Mouse (Mus musculus): ENCODE results near the gene Trim27. TPM values are rescaled to one million over a fixed set of nuclear protein-coding genes. Genes with fewer than 3 reads are reported as not detected.
A peak's percentile ranks its signal among the peaks of the same experiment; 100 is the strongest.

The Trim27 gene
- polyA plus RNA-seq (2015; fragmentation: Nextera tagmentation; extraction: Ambion mirVana) = 36.5 and 36.7 TPM in 2 replicates

DNA sequence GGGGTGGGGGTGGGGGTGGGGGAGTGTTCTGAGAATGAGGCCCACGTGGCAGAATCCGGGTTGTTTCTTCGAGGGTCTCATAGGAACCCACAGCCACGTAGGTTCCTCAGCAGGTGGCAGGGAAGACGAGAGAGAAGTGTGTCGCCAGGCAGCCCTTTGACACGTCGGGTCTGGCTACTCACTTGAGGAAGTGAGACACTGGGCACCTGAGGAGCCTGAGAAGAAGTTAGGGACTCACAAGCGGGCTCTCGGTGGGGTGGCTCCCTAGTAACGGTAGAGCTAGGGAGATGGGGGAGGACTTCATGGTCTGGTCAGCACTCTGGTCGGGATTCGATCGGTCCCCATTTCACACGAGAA, at the start of gene Trim27:
TSS of gene Trim27 (plus strand) at position 79 of the 357 bp plus-strand sequence.
- H3K36me3 ChIP-seq (replicated peaks; ENCODE audit: insufficient read depth, low read length) = peaks cover 16% of the 10 kb centered on the region
- H3K4me1 ChIP-seq (ENCODE audit: insufficient read depth) = peaks cover 32% of the 10 kb centered on the region
- 0% methylated on average over 15 of the region's 15 CpGs for WGBS (ENCODE audit: insufficient replicate concordance)
- peak within 1 kb of the TSS; percentile 94 for H3K27ac ChIP-seq (ENCODE audit: low read depth)
- H3K9ac ChIP-seq (replicated peaks) = peak within 1 kb of the TSS; percentile 80
- peak within 1 kb of the TSS; percentile 91 for H3K4me3 ChIP-seq (ENCODE audit: low read depth, low read length)
- DNase-seq (no peak), ATAC-seq (peak; percentile 51)
- no peaks in the 10 kb centered on the region for H3K9me3 ChIP-seq (ENCODE audit: low read length)
- H3K4me2 ChIP-seq (ENCODE audit: low read depth, low read length) = peak within 1 kb of the TSS; percentile 92
- H3K27me3 ChIP-seq (ENCODE audit: insufficient read depth, low read length) = no peaks in the 10 kb centered on the region
- TF ChIP-seq EP300 (IDR thresholded peaks at IDR 0.05; ENCODE audit: low read depth) (no peak), CTCF (IDR thresholded peaks at IDR 0.05; ENCODE audit: low read depth) (no peak)

DNA sequence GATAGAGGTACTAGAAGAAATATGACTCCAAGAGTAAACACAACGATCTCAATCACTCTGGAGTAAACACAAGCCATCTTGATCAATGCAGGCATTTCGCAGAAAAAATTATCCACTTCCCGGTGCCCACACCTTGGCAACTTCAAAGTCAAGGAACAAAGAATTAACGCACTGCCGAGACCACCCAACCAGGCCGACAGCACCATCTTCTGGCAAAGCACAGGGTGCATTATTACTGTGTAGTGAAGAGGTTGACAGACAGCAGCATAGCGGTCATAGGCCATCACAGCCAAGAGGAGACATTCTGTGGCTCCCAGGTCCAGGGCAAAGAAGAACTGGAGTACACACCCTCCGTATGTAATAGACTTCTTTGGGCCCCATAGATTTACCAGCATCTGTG, 36.8 kb upstream of the Trim27 start:
- Histone ChIP-seq H3K4me1 (ENCODE audit: insufficient read depth) (no peaks in the 10 kb centered on the region), H3K27me3 (ENCODE audit: insufficient read depth, low read length) (no peaks in the 10 kb centered on the region), H3K9me3 (ENCODE audit: low read length) (no peaks in the 10 kb centered on the region), H3K9ac (replicated peaks) (no peak overlapping the region), H3K4me3 (ENCODE audit: low read depth, low read length) (no peak overlapping the region), H3K27ac (ENCODE audit: low read depth) (no peak overlapping the region), H3K4me2 (ENCODE audit: low read depth, low read length) (no peak overlapping the region), H3K36me3 (replicated peaks; ENCODE audit: insufficient read depth, low read length) (no peaks in the 10 kb centered on the region)
- DNase-seq = no peak
- TF ChIP-seq EP300 (IDR thresholded peaks at IDR 0.05; ENCODE audit: low read depth) (no peak), CTCF (IDR thresholded peaks at IDR 0.05; ENCODE audit: low read depth) (peak; percentile 28; the same call in 1 of the 2 replicates)
- ATAC-seq = no peak
- 39% methylated on average over 8 of the region's 8 CpGs for WGBS (ENCODE audit: insufficient replicate concordance)

DNA sequence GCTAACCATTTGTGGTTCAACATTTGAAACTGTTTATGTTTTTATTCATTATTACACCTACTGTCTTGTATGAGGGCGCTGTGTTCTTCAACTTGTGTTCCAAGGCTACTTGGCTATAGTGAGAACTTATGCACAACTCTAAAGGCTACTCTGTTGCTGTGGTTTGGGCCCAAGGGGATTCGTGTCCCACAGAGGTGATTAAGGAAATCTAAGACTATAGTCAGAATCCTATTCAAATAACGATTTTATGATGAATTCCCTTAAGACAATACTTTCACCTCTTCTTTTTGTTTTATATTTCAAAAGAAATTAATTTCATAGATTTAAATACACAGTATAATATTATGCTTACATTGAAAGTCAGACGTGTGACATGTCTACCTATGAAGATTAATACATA, 33.5 kb upstream of the Trim27 start, which contains the start of gene Olfr1368:
TSS of gene Olfr1368 (minus strand) at position 101 of the 400 bp plus-strand sequence.
- WGBS (ENCODE audit: insufficient replicate concordance) = 62% methylated on average over 4 of the region's 4 CpGs
- Histone ChIP-seq H3K27ac (ENCODE audit: low read depth) (no peak within 1 kb of the TSS), H3K9ac (replicated peaks) (no peak within 1 kb of the TSS), H3K27me3 (ENCODE audit: insufficient read depth, low read length) (no peaks in the 10 kb centered on the region), H3K36me3 (replicated peaks; ENCODE audit: insufficient read depth, low read length) (no peaks in the 10 kb centered on the region), H3K4me2 (ENCODE audit: low read depth, low read length) (no peak within 1 kb of the TSS), H3K4me3 (ENCODE audit: low read depth, low read length) (no peak within 1 kb of the TSS), H3K4me1 (ENCODE audit: insufficient read depth) (no peaks in the 10 kb centered on the region), H3K9me3 (ENCODE audit: low read length) (no peaks in the 10 kb centered on the region)
- DNase-seq (no peak), ATAC-seq (no peak)
- TF ChIP-seq EP300 (IDR thresholded peaks at IDR 0.05; ENCODE audit: low read depth) (no peak), CTCF (IDR thresholded peaks at IDR 0.05; ENCODE audit: low read depth) (no peak)

DNA sequence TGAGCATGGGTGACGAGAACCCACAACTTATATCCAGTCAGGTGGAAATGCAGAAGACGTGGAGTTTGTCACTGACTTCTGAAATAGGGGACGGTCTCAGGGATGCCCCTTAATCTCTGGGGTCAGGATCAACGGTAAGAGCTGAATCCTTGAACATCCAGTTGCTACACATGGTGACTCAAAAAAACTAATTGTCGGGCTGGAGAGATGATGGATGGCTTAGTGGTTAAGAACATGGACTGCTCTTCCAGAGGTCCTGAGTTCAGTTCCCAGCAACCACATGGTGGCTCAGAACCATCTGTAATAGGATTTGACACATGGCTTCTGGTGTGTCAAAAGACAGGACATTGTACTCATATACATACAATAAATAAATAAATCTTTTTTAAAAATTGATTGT, 23.4 kb upstream of the Trim27 start:
- Histone ChIP-seq H3K9ac (replicated peaks) (no peak overlapping the region), H3K4me1 (ENCODE audit: insufficient read depth) (peaks cover 10% of the 10 kb centered on the region), H3K27ac (ENCODE audit: low read depth) (no peak overlapping the region), H3K36me3 (replicated peaks; ENCODE audit: insufficient read depth, low read length) (no peaks in the 10 kb centered on the region), H3K9me3 (ENCODE audit: low read length) (no peaks in the 10 kb centered on the region), H3K4me2 (ENCODE audit: low read depth, low read length) (no peak overlapping the region), H3K27me3 (ENCODE audit: insufficient read depth, low read length) (peaks cover 9% of the 10 kb centered on the region), H3K4me3 (ENCODE audit: low read depth, low read length) (no peak overlapping the region)
- DNase-seq = no peak
- 69% methylated on average over 5 of the region's 5 CpGs for WGBS (ENCODE audit: insufficient replicate concordance)
- TF ChIP-seq CTCF (IDR thresholded peaks at IDR 0.05; ENCODE audit: low read depth) = no peak
- TF ChIP-seq EP300 (IDR thresholded peaks at IDR 0.05; ENCODE audit: low read depth) = no peak
- ATAC-seq = no peak

DNA sequence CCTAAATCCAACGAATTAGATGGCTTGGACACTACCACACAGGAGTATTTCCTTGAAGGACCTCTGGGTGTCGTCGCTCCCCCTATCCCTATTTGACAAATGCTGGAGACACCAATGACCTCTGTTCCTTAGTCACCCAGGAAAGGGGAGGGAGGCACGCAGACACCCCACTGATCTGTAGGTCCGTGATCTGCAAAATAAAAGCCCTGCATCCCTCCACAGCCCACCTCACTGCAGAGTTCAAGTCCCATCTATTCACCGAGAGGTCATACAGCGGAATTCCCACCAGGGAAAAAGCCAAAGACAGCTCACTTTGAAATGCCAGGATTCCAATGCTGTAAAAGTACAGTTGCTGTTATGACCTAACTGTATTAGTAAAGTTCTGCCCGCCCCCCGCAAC, 21.2 kb upstream of the Trim27 start:
- TF ChIP-seq CTCF (IDR thresholded peaks at IDR 0.05; ENCODE audit: low read depth) = no peak
- TF ChIP-seq EP300 (IDR thresholded peaks at IDR 0.05; ENCODE audit: low read depth) = no peak

DNA sequence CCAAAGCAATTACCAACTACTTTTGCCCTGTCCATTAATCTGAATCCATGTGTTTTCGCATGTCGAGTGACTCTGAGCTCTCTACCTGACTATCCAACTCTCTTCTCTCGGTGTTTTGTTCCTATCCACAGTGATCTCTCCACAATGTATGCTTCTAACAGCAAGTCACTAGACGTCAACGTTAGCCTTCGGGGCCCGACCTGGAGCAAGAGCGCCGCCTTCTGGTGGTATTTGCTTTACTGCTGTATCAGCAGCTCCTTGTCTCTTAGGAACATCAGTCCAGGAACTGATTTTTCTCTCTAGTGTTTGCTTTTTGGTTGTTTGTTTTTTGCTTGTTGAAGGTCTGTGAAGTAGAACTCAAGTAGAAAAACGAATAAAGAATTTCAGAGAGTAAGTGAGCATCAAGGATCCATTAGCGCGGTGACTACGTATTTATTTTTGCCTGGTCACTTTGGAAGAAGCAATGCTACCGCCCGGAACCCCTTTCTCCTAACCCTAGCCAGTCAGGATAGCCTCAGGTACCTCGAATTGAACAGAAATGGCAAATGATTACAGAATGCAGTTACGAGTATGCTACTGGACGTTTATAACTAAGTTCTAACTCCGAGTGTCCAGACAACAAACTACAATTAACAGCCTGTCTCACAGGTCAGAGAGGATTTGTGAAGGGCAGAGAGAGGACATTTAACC, 20.3 kb upstream of the Trim27 start:
- ATAC-seq = peak; percentile 45
- H3K9ac ChIP-seq (replicated peaks) = peak overlapping the region; percentile 52
- H3K4me2 ChIP-seq (ENCODE audit: low read depth, low read length) = peak overlapping the region; percentile 90

More for the DNA sequence above, 21.2 kb upstream of the Trim27 start:
- Histone ChIP-seq H3K4me1 (ENCODE audit: insufficient read depth) (peaks cover 10% of the 10 kb centered on the region), H3K9me3 (ENCODE audit: low read length) (no peaks in the 10 kb centered on the region), H3K4me3 (ENCODE audit: low read depth, low read length) (no peak overlapping the region), H3K9ac (replicated peaks) (no peak overlapping the region), H3K36me3 (replicated peaks; ENCODE audit: insufficient read depth, low read length) (no peaks in the 10 kb centered on the region), H3K4me2 (ENCODE audit: low read depth, low read length) (no peak overlapping the region), H3K27me3 (ENCODE audit: insufficient read depth, low read length) (peaks cover 9% of the 10 kb centered on the region), H3K27ac (ENCODE audit: low read depth) (no peak overlapping the region)
- DNase-seq (no peak), ATAC-seq (no peak)
- 11% methylated on average over 9 of the region's 9 CpGs for WGBS (ENCODE audit: insufficient replicate concordance)

More for the DNA sequence above, 20.3 kb upstream of the Trim27 start:
- no peaks in the 10 kb centered on the region for H3K9me3 ChIP-seq (ENCODE audit: low read length)
- H3K4me1 ChIP-seq (ENCODE audit: insufficient read depth) = peaks cover 10% of the 10 kb centered on the region
- WGBS (ENCODE audit: insufficient replicate concordance) = under 1% methylated on average over 19 of the region's 19 CpGs
- peak overlapping the region; percentile 61 for H3K4me3 ChIP-seq (ENCODE audit: low read depth, low read length)
- peak; percentile 89 for DNase-seq
- no peak overlapping the region for H3K27ac ChIP-seq (ENCODE audit: low read depth)
- no peaks in the 10 kb centered on the region for H3K36me3 ChIP-seq (replicated peaks; ENCODE audit: insufficient read depth, low read length)
- H3K27me3 ChIP-seq (ENCODE audit: insufficient read depth, low read length) = peaks cover 9% of the 10 kb centered on the region
- TF ChIP-seq EP300 (IDR thresholded peaks at IDR 0.05; ENCODE audit: low read depth) = no peak
- TF ChIP-seq CTCF (IDR thresholded peaks at IDR 0.05; ENCODE audit: low read depth) = peak; percentile 89
